Mouse (Mus musculus): ENCODE data around the gene Prm3. TPM values are rescaled to one million over a fixed set of nuclear protein-coding genes. Genes with fewer than 3 reads are reported as not detected.
A peak's percentile ranks its signal among the peaks of the same experiment; 100 is the strongest.

Gene Prm3
- total RNA-seq, 2 experiments from 2014 or later, result not detected

- intact Hi-C loops (cut with DNase I), result no loop called here
- DNase-seq (ENCODE audit: low spot score in 2 of 2), result no peak
These were observed 13.0 kb downstream of the Prm3 start for GRCm38 (mm10) chr16:10777579-10778160.

DNA sequence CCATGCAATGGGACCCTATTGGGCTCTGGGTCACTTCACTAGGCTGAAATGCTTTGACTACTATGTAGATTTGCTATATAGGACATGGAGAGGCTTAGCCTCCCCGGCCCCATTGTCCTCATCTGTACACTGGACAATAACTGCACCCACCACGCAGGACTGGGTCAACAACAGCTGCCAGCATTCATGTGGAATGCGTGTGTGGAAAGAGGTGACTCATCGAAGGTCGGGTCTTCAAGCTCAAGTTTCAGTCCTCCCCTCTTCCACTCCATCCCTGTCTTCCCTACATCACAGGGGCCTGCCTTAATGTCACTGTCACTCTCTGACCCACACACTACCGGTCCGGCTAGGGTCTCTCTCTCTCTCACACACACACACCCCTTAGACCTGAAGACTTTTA lies 14.4 kb downstream of the Prm3 start:
- intact Hi-C loops (cut with DNase I), result no loop called here
- no peak for DNase-seq (ENCODE audit: low spot score in 2 of 2)

DNA sequence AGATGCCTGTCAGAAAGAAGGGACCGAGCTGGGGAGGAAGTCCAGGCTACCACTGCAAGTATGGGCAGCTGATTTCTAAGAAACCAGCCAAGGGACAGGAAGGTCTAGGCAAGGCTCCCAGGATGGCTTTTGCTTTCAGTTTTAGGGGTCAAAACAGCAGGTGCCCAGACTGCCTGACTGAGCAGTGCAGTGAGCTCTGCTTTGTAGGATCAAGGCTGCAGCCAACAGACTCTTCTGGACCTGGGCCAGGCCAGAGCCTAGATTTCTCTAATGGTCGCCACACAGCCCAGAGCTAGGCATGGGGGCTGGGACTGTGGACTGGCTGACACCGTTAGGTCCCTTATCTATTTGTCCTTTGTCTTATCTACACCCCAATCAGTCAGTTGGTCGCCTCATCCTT lies 16.0 kb downstream of the Prm3 start:
- no peak for DNase-seq (ENCODE audit: low spot score in 2 of 2)
- intact Hi-C loops (cut with DNase I), result no loop called here

GRCm38 (mm10) chr16:10773543-10773942 lies 17.2 kb downstream of the Prm3 start:
- DNase-seq (ENCODE audit: low spot score in 2 of 2), result no peak
- intact Hi-C loops (cut with DNase I), result no loop called here

- intact Hi-C loops (cut with DNase I), result no loop called here
- no peak for DNase-seq (ENCODE audit: low spot score in 2 of 2)
These were observed 18.8 kb downstream of the Prm3 start for GRCm38 (mm10) chr16:10771769-10772510.

DNA sequence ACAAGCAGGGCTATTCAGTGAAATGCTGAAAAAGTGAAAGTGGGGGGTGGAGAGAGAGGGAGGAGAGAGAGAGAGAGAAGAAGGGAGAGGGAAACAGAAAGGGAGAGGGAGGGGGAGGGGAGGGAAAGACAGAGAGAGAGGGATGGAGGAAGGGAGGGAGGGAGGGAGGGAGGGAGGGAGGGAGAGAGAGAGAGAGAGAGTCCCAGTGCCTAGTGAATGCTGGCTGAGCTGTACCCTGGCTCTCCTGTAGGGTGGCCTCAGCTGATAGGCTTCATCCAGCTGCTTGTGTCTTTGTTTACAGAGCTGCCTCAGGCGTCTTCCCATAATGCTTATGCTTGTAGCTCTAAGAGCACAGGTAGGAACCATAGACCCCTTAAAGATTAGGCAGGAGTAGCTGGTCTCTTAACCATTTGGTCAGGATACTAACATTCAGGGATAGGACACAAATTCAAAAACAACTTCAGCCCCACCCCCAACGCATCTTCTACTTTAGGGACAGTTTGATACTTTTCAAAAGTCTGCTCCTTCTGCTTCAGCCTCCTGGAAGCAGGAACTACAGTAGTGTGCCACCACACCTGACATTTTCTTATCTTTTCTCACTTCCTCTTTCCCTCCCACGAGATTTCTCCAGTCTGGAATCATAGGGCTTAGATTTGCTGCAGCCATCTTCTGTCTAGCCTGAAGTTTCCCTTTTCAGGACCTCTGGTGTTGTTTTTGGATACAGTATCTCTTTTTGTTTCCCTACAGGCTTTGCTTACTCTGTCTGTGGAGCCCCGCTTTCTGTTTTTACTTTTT lies 20.0 kb downstream of the Prm3 start:
- intact Hi-C loops (cut with DNase I), result no loop called here
- no peak for DNase-seq (ENCODE audit: low spot score in 2 of 2)

- peak in 1 of 2 experiments; percentile 74 for DNase-seq (ENCODE audit: low spot score in 2 of 2)
- intact Hi-C loops (cut with DNase I), result loop anchor here (5.0 kb wide), 1 partner anchor 197 kb away; no protein-coding TSS in a partner anchor
These were observed 21.1 kb downstream of the Prm3 start for GRCm38 (mm10) chr16:10769661-10770060.

DNA sequence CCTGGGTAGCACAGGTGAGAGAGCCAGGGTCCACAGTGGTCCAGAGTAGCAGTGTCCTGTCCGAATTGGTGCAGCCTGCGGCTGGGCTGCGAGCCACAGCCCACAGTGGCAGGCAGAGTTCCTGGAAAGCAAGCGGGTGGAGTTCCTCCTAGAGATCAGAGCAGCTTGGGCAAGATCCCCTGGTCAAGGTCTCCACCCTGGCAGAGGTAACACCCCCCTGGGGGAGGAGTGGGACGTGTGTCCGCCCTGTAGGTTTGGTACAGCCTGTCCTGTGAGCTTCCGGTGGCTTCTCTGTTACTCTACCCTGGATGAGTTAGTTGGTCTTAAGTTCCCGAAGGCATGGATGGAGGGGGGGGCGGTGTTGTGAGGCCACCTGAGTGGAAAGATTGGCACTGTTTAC lies 21.9 kb downstream of the Prm3 start:
- intact Hi-C loops (cut with DNase I), result loop anchor here (5.0 kb wide), 1 partner anchor 197 kb away; no protein-coding TSS in a partner anchor

GRCm38 (mm10) chr16:10767158-10767557 lies 23.6 kb downstream of the Prm3 start:
- peak; percentile 69 to 70 for DNase-seq (ENCODE audit: low spot score in 2 of 2)
- intact Hi-C loops (cut with DNase I), result loop anchor here (5.0 kb wide), 1 partner anchor 195 kb away; no protein-coding TSS in a partner anchor

More for the DNA sequence above, 21.9 kb downstream of the Prm3 start:
- DNase-seq (ENCODE audit: low spot score in 2 of 2), result no peak

GRCm38 (mm10) chr16:10764323-10764722 lies 26.4 kb downstream of the Prm3 start:
- intact Hi-C loops (cut with DNase I), result no loop called here
- DNase-seq (ENCODE audit: low spot score in 2 of 2), result no peak

DNA sequence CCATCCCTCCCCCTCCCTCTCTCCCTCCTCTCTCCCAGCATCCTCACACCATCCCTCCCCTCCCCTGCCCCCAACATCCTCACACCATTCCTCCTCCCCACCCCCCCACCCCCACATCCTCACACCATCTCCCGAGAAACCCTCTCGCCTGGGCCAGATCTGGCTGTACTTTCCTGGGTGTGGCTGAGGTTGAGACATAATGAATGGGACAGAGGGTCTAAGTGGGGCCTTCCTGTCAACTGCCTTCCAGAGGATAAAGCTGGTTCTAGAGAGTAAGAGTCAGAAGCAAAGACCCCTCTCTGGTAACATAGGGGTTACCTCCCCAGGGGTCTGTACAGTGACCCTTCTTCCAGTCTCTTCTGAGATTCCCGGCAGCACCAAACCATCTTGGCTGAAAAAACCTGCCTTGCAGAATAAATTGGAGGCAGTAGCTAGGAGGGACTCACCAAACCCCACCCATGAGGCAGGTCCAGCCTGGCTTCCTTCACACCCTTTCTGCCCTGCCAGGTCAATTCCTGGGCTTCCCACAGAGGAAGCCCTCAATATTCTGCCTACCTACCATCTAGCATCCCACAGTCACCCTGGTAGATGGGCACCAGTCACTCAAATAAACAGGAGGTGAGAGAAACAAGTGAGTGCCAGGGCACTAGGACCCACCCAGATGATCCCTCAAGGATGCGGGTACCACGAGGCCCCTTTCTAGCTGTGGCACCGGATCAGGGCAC lies 27.0 kb downstream of the Prm3 start:
- DNase-seq (ENCODE audit: low spot score in 2 of 2), result no peak
- intact Hi-C loops (cut with DNase I), result no loop called here

- intact Hi-C loops (cut with DNase I), result no loop called here
- DNase-seq (ENCODE audit: low spot score in 2 of 2), result no peak
These were observed 28.0 kb downstream of the Prm3 start for GRCm38 (mm10) chr16:10762569-10763180.

DNA sequence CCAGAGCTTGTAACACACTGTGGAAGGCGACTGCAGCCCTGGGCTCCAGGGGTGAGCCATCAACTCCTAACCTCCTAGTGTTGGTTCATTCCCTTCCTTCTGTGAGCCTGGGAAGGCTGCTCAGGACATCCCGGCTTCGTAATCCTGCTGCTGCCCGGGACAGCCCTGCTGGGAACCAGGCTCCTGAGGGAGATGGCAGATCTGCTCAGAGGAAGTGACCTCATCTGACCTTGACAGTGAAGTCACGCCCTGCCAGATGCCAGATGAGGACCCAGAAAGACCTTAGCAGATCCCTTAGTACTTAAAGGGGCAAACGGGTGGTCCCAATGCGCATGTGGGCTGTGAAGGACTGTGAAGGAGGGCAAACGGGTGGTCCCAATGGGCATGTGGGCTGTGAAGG lies 29.5 kb downstream of the Prm3 start:
- no peak for DNase-seq (ENCODE audit: low spot score in 2 of 2)
- intact Hi-C loops (cut with DNase I), result no loop called here

DNA sequence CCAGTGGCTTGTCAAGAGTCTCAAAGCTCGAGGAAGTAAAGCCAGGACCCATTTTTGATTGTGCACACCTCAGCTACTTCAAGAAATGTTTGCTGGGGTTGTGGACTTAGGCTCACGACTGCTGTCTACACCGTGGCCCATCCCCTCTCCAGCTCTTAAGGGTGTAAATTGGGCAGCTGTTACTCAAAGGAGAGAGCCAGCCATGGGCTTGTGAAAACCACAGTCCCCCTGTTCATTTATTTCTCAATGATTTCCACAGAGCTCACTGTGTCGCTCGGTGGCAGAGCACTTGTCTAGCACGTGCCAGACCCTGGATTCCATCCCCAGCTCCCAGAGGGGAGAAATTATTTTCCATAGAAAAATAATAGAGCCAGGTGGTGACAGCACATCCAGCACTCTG lies 34.5 kb downstream of the Prm3 start:
- no peak for DNase-seq (ENCODE audit: low spot score in 2 of 2)
- intact Hi-C loops (cut with DNase I), result no loop called here

- DNase-seq (ENCODE audit: low spot score in 2 of 2), result no peak
- intact Hi-C loops (cut with DNase I), result no loop called here
These were observed 36.0 kb downstream of the Prm3 start for GRCm38 (mm10) chr16:10754521-10755296.

DNA sequence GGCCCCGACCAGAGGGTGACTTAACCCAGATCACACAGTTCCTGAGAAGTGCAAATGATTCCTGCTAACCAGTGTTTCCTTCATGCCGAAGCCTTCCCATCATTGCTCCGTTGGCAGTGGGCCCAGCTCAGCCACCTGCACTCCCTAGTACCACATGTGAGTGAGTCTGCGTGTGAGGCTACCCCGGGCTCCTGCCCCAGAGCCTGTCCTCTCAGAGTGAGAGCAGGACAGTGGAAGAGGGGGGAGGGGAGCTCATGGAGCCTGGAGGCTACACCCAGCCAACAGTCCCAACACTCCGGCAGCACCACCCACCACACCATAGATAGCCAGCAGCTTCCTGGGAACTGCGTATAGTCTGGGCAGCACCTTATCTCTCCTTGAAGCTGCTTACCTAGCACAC lies 40.9 kb downstream of the Prm3 start:
- intact Hi-C loops (cut with DNase I), result no loop called here
- DNase-seq (ENCODE audit: low spot score in 2 of 2), result peak in 1 of 2 experiments; percentile 59

- intact Hi-C loops (cut with DNase I), result no loop called here
- no peak for DNase-seq (ENCODE audit: low spot score in 2 of 2)
These were observed 41.5 kb downstream of the Prm3 start for GRCm38 (mm10) chr16:10749226-10749625.

- intact Hi-C loops (cut with DNase I), result no loop called here
- DNase-seq (ENCODE audit: low spot score in 2 of 2), result peak in 1 of 2 experiments; percentile 49
These were observed 49.6 kb downstream of the Prm3 start for GRCm38 (mm10) chr16:10741082-10741481.

Data from left cerebral cortex, postnatal 25 days (tissue).